Mouse (Mus musculus) hindbrain, embryonic 12.5 days (tissue): ENCODE data around the gene Tbr1. TPM values are rescaled to one million over a fixed set of nuclear protein-coding genes. Genes with fewer than 3 reads are reported as not detected.
A peak's percentile ranks its signal among the peaks of the same experiment; 100 is the strongest.

Experiments used
- ATAC-seq: fragments of 200-750 bp; cut with Nextera tagmentation; 2 replicates; pipeline ENCODE4 v1.8.0; 2017; ENCODE audit warnings: moderate TSS enrichment; ENCODE audit not compliant: low FRiP score
- H3K27ac ChIP-seq: fragments of 300-500 bp; sonication (generic); 2 replicates; pipeline ENCODE4 v1.5.1; 2016; ENCODE audit warnings: mild to moderate bottlenecking
- H3K27me3 ChIP-seq: fragments of 300-500 bp; sonication (generic); 2 replicates; pipeline ENCODE4 v1.6.1; 2016; ENCODE audit warnings: mild to moderate bottlenecking
- H3K36me3 ChIP-seq: fragments of 300-500 bp; sonication (generic); 2 replicates; pipeline ENCODE4 v1.6.1; 2016; ENCODE audit warnings: mild to moderate bottlenecking
- H3K4me1 ChIP-seq: fragments of 300-500 bp; sonication (generic); 2 replicates; pipeline ENCODE4 v1.6.1; 2016
- H3K4me2 ChIP-seq: fragments of 300-500 bp; sonication (generic); replicated peaks from 2 replicates; pipeline ENCODE4 v1.6.1; 2016; ENCODE audit warnings: mild to moderate bottlenecking
- H3K4me3 ChIP-seq: fragments of 300-500 bp; sonication (generic); 2 replicates; pipeline ENCODE4 v1.5.1; 2016; ENCODE audit warnings: mild to moderate bottlenecking
- H3K9ac ChIP-seq: fragments of 300-500 bp; sonication (generic); 2 replicates; pipeline ENCODE4 v1.6.1; 2016; ENCODE audit warnings: mild to moderate bottlenecking, moderate library complexity
- H3K9me3 ChIP-seq: fragments of 300-500 bp; sonication (generic); replicated peaks from 2 replicates; pipeline ENCODE4 v1.6.1; 2016; ENCODE audit warnings: mild to moderate bottlenecking
- WGBS: fragments of 180-500 bp; shearing (Covaris S2); methylation state at CpG from one replicate; pipeline ENCODE4 v1.1.7; 2016; 5-methylcytosine and 5-hydroxymethylcytosine counted together
- polyA plus RNA-seq: library from polyadenylated mRNA; unstranded; fragments of >200 nt; fragmentation: Nextera tagmentation; extraction: Ambion mirVana; gene quantifications from 2 replicates; pipeline ENCODE4 v1.2.1, GENCODE M21; 2016

Gene Tbr1
- polyA plus RNA-seq = 0.14 and 0.54 TPM in 2 replicates

DNA sequence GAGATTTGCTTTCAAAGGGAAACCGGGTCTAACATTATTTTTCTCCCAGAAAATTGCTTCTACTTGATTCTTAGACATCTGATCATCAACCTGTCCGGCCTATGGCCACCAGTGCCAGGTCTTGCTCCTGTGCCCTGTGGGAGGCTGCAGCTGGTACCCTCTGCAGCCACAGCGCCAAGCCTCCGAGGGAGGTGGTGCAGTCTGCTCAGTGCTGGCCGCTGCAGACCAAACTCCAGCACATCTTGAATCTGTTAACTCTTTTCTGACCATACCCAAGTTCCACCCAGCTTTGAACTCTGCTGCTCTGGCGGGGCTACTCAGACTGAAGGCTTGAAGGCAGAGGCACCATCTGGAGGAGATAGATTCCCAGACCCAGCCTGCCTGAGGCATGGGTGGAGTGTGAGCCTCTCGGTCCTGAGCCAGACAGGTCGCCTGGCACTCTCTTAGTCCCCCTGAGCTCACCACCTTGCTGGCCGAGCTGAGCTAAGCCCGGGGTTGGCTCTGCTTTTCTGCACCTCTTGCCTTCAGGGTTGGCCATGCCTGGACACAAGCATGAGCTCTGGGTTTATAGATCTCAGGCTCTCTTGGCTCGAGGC is at the start of gene Tbr1:
Tbr1 (plus strand) TSS at position 275 of the 596 bp plus-strand sequence.
- 0 out of 2 replicates have a peak, but pooled peaks have one; percentile 20 for ATAC-seq
- peaks cover 11% of the 10 kb centered on the region for H3K4me1 ChIP-seq
- H3K27me3 ChIP-seq = peaks cover 62% of the 10 kb centered on the region
- H3K9ac ChIP-seq = no peak within 1 kb of the TSS
- no peaks in the 10 kb centered on the region for H3K9me3 ChIP-seq
- no peak within 1 kb of the TSS for H3K27ac ChIP-seq
- 2% methylated on average over 11 of the region's 11 CpGs for WGBS
- H3K36me3 ChIP-seq = 0 out of 2 replicates have a peak, but pooled peaks cover 4% of the 10 kb centered on the region
- H3K4me2 ChIP-seq = no peak within 1 kb of the TSS
- H3K4me3 ChIP-seq = no peak within 1 kb of the TSS

GRCm38 (mm10) chr2:61754989-61755388 is 47.7 kb upstream of the Tbr1 start:
- Histone ChIP-seq H3K4me1 (no peaks in the 10 kb centered on the region), H3K27me3 (no peaks in the 10 kb centered on the region), H3K27ac (no peak overlapping the region), H3K4me3 (no peak overlapping the region), H3K36me3 (no peaks in the 10 kb centered on the region), H3K9ac (no peak overlapping the region), H3K9me3 (no peaks in the 10 kb centered on the region), H3K4me2 (no peak overlapping the region)
- ATAC-seq = no peak

DNA sequence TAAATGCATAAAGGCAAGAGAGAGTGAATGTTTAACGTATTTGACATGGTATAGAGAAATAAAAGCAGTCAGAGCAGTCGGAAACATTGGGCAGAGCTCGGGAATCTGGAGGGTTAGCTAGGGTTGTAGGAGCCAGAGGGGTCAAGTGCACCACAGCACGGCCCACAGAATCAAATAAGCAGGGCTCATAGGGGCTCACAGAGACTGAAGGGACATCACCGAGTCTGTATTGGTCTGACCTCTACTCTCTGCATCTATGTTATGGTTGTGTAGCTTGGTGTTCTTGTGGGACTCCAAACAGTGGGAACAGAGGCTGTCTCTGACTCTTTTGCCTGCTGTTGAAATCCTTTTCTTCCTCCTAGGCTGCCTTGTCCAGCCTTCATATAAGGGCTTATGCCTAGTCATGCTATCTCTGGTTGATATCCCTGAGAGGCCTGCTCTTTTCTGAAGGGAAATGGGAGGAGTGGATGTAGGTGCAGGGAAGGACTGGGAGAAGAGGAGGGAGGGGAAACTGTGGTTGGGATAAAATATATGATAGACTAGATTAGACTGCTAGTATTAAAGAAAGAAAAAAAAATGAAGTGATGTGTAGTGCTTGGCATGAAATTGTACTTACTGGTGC is 43.4 kb upstream of the Tbr1 start:
- H3K9ac ChIP-seq = no peak overlapping the region
- H3K4me1 ChIP-seq = no peaks in the 10 kb centered on the region
- no peaks in the 10 kb centered on the region for H3K27me3 ChIP-seq
- no peaks in the 10 kb centered on the region for H3K36me3 ChIP-seq
- H3K4me2 ChIP-seq = no peak overlapping the region
- H3K27ac ChIP-seq = no peak overlapping the region
- ATAC-seq = no peak
- H3K4me3 ChIP-seq = no peak overlapping the region
- WGBS = 90% methylated on average over 5 of the region's 5 CpGs
- H3K9me3 ChIP-seq = no peaks in the 10 kb centered on the region

DNA sequence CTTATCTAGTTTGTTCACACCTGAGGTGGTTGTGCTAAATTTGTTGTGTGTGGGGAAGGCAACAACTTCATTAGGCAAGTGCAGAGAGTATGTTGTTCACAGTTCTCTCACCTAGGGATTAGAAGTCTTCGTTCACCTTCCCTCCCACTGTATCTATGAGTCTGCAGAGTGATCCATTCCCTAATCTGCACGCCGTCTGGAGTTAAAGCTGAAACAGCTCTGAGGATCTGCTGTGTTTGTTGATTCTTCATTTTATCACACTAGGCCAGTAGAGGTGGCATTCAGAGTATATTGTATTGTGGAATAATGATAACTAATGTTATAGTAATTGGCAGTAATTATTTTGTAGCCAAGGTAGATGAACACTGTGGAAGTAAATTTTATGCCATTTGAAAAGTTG is 42.7 kb upstream of the Tbr1 start:
- H3K36me3 ChIP-seq = no peaks in the 10 kb centered on the region
- H3K27me3 ChIP-seq = no peaks in the 10 kb centered on the region
- ATAC-seq = no peak
- WGBS = 92% methylated on average over 3 of the region's 3 CpGs
- no peaks in the 10 kb centered on the region for H3K9me3 ChIP-seq
- no peak overlapping the region for H3K9ac ChIP-seq
- no peaks in the 10 kb centered on the region for H3K4me1 ChIP-seq
- no peak overlapping the region for H3K4me2 ChIP-seq
- no peak overlapping the region for H3K4me3 ChIP-seq
- H3K27ac ChIP-seq = no peak overlapping the region

DNA sequence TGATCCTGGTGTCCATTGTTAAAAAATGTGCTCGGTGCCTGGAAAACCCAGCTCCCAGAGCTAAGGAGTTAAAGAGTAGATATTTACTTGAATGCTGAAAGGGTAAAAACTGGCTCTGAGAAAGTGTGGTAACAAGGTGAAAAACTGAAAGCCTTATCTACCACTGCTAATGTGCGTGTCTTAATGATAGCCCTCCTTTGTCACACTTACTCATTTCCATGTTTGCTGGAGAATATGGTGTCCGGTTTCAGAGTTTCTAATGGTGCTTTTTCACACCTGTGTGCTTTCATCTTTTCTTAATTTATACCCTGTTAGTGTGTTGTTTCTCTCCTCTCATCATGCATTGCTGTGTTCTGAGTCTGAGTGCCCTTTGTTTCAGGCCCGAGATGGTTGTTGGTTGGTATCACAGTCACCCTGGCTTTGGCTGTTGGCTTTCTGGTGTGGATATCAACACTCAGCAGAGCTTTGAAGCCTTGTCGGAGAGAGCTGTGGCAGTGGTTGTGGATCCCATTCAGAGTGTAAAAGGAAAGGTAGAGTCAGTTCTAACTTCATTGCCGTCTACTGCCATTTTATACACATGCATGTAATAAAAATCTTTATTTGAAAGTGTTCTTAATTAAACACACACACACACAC is 38.1 kb upstream of the Tbr1 start:
- 74% methylated on average over 6 of the region's 6 CpGs for WGBS
- no peak overlapping the region for H3K27ac ChIP-seq
- H3K4me1 ChIP-seq = no peaks in the 10 kb centered on the region
- H3K36me3 ChIP-seq = no peaks in the 10 kb centered on the region
- H3K4me3 ChIP-seq = no peak overlapping the region
- no peak overlapping the region for H3K4me2 ChIP-seq
- ATAC-seq = no peak
- H3K9me3 ChIP-seq = no peaks in the 10 kb centered on the region
- no peak overlapping the region for H3K9ac ChIP-seq
- H3K27me3 ChIP-seq = no peaks in the 10 kb centered on the region

- ATAC-seq = no peak
- WGBS = 60% methylated on average over 4 of the region's 4 CpGs
- H3K4me2 ChIP-seq = no peak overlapping the region
Measured at GRCm38 (mm10) chr2:61765526-61765925, 37.2 kb upstream of the Tbr1 start.

GRCm38 (mm10) chr2:61780794-61781193 is 21.9 kb upstream of the Tbr1 start:
- Histone ChIP-seq H3K9ac (no peak overlapping the region), H3K36me3 (peaks cover 10% of the 10 kb centered on the region; the same call in 1 of the 2 replicates), H3K27me3 (no peaks in the 10 kb centered on the region), H3K4me1 (no peaks in the 10 kb centered on the region), H3K4me2 (no peak overlapping the region), H3K9me3 (no peaks in the 10 kb centered on the region), H3K4me3 (no peak overlapping the region), H3K27ac (no peak overlapping the region)
- ATAC-seq = no peak

More at GRCm38 (mm10) chr2:61765526-61765925, 37.2 kb upstream of the Tbr1 start:
- Histone ChIP-seq H3K27me3 (no peaks in the 10 kb centered on the region), H3K27ac (no peak overlapping the region), H3K4me1 (no peaks in the 10 kb centered on the region), H3K9me3 (no peaks in the 10 kb centered on the region), H3K4me3 (no peak overlapping the region), H3K36me3 (no peaks in the 10 kb centered on the region), H3K9ac (no peak overlapping the region)

DNA sequence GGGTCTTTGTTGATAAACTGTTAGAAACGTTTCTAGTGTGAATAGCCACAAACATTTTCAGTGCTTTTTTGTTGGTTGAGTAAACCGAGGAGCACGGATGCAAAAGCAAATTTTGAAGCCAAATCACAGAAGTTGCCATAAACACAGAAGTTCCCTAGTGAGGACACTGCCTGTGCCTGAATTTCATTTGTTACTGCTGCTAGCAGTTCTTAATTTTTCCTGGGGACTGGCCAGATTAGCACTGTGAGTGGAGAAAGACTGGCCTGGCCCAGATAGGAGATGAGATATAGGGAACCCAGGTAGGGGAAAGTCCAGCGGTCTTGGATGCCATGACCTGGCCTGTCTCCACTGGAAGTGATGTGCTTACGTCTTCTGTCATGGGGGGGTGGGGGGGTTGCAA is 7.8 kb upstream of the Tbr1 start:
- Histone ChIP-seq H3K36me3 (no peaks in the 10 kb centered on the region), H3K27me3 (no peaks in the 10 kb centered on the region), H3K27ac (no peak overlapping the region), H3K4me2 (no peak overlapping the region), H3K4me3 (no peak overlapping the region), H3K9ac (no peak overlapping the region), H3K4me1 (no peaks in the 10 kb centered on the region), H3K9me3 (no peaks in the 10 kb centered on the region)
- ATAC-seq = no peak
- WGBS = 85% methylated on average over 5 of the region's 5 CpGs

DNA sequence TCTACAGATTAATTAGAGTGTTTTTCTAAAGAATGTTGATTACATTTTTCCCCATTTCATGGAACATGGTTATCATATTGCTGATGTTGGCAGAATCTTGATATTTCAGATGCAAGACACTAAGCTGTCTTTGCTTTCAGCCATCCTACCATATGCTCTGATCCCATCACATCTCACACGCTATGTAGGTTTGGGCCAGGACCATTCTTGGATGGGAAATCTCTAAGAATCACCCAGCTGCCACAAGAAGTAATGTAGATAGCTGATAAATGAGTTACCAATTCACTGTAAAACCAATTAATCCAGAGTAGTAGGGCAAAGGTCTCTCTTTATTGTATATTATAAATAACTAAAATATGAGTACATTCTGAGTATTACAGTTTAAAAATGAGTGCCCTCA is 4.7 kb upstream of the Tbr1 start:
- H3K36me3 ChIP-seq = 0 out of 2 replicates have a peak, but pooled peaks cover 4% of the 10 kb centered on the region
- peaks cover 3% of the 10 kb centered on the region; the same call in 1 of the 2 replicates for H3K4me1 ChIP-seq
- WGBS = 91% methylated on average over 1 of the region's 1 CpGs
- H3K4me3 ChIP-seq = no peak overlapping the region
- H3K9me3 ChIP-seq = no peaks in the 10 kb centered on the region
- no peak overlapping the region for H3K9ac ChIP-seq
- H3K4me2 ChIP-seq = no peak overlapping the region
- no peak for ATAC-seq
- H3K27me3 ChIP-seq = peaks cover 20% of the 10 kb centered on the region
- H3K27ac ChIP-seq = no peak overlapping the region

GRCm38 (mm10) chr2:61803443-61804367 is 975 bp downstream of the Tbr1 start:
- Histone ChIP-seq H3K9ac (no peak overlapping the region), H3K36me3 (0 out of 2 replicates have a peak, but pooled peaks cover 4% of the 10 kb centered on the region), H3K27ac (no peak overlapping the region), H3K4me1 (peaks cover 11% of the 10 kb centered on the region), H3K9me3 (no peaks in the 10 kb centered on the region), H3K27me3 (peaks cover 67% of the 10 kb centered on the region), H3K4me2 (no peak overlapping the region), H3K4me3 (no peak overlapping the region)
- no peak for ATAC-seq
- 2% methylated on average over 29 of the region's 29 CpGs for WGBS

- H3K9ac ChIP-seq = no peak overlapping the region
- 6% methylated on average over 10 of the region's 10 CpGs for WGBS
- 0 out of 2 replicates have a peak, but pooled peaks cover 4% of the 10 kb centered on the region for H3K36me3 ChIP-seq
- H3K4me1 ChIP-seq = peaks cover 11% of the 10 kb centered on the region
- no peak overlapping the region for H3K27ac ChIP-seq
- ATAC-seq = no peak
- H3K9me3 ChIP-seq = no peaks in the 10 kb centered on the region
- no peak overlapping the region for H3K4me2 ChIP-seq
- H3K27me3 ChIP-seq = peaks cover 74% of the 10 kb centered on the region
- no peak overlapping the region for H3K4me3 ChIP-seq
Measured at GRCm38 (mm10) chr2:61804382-61804840, 1.7 kb downstream of the Tbr1 start.
